Mouse (Mus musculus) cerebellum, adult 9-11 months (tissue): ENCODE measurements around the gene Scgb1a1.
"Not testable (repeated sequence)": the region's sequence is repeated elsewhere in the genome, so short reads cannot be mapped to it uniquely, and the experiment has no call there.

Experiments used
- DNase-seq: peaks from one replicate; pipeline ENCODE4 v3.0.0; 2022

Scgb1a1 gene

DNA sequence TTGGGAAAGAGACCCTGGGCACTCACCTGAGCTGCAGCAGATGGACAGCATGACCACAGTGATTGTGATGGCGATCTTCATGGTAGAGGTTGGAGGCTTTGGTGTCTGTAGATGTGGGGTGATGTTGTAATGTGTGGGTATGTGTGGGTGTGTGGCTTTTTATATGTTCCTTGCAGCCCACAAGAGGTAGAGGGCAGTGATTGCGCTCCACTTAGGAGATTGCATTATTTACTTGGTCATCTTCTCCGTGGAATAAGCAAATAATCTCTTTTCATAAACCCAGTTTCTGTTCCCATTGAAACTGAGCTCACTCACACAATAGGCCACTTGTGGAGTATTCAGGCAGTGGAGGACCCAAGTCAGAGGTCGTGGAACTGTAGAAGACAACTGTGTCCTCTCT lies at the start of gene Scgb1a1:
TSS of gene Scgb1a1 (minus strand) at position 138 of the 400 bp plus-strand sequence.
- DNase-seq = no peak

- DNase-seq = no peak
Observed at GRCm38 (mm10) chr19:9137159-9137558, 49.4 kb upstream of the Scgb1a1 start.

DNA sequence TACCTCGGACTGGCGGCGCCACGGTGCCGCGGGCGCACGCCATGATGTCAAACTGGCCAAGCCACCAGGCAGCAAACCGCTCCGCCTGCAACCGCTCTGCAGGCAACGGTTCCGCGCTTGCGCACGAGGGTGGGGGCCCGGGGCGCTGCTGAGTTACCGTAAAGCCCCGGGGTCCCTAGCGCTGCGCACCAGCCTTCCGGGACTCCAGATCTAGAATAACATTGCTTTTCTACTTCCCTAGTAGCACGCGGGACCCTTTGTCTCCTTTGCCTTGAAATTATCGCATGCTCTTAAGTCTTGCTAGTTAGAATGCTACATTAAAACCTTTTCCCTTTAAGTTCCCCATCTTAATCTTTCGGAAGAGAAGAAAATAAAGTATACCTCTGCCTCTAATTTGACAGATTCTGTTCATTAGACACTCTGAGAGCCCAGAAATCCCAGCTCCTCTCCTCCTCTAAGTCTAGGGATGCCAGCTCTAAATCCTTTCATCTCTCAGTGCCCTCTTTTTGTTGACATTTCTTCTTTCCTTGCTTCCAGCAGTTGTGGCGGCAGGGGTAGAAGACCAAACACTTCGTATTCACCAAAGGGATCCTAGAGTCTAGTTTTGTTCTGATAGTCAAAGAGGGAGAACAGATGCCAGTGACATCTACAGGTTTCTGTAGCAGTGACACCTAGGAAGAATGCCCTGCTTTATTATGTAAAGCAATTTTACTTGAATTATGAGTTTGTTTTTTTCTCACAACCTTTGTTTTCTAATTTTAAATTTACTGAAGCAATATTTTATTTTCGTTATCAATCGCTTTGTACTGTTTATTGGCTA lies 48.0 kb upstream of the Scgb1a1 start, which contains the start of gene Asrgl1:
TSS of gene Asrgl1 (minus strand) at position 125 of the 820 bp plus-strand sequence.
- peak; percentile 92 for DNase-seq

GRCm38 (mm10) chr19:9134746-9135511 lies 47.2 kb upstream of the Scgb1a1 start:
- DNase-seq = peak; percentile 74

DNA sequence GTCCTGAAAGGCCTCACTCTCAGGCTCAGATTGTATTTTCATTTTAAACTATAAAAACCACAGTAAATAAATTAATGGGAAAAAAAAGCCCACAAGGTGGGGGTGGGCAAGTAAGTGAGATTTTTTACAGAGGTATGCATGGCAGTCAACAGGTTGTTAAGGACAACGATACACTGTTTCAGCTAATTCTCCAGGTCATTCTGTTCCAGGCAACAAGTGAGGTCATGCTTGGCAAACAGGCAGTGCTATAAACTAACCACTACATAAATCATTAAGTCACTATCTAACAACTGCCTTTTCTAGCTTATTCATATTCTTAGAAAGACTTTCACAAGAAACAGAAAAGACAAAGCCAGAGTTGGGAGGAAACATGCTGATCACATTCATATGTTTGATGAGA lies 42.2 kb upstream of the Scgb1a1 start:
- no peak for DNase-seq

- DNase-seq = peak; percentile 62
Observed at GRCm38 (mm10) chr19:9128499-9129194, 40.9 kb upstream of the Scgb1a1 start.

GRCm38 (mm10) chr19:9123986-9124385 lies 36.2 kb upstream of the Scgb1a1 start:
- DNase-seq = not testable (repeated sequence)

GRCm38 (mm10) chr19:9122390-9122789 lies 34.6 kb upstream of the Scgb1a1 start:
- DNase-seq = no peak

GRCm38 (mm10) chr19:9119655-9120425 lies 32.1 kb upstream of the Scgb1a1 start:
- DNase-seq = no peak

DNA sequence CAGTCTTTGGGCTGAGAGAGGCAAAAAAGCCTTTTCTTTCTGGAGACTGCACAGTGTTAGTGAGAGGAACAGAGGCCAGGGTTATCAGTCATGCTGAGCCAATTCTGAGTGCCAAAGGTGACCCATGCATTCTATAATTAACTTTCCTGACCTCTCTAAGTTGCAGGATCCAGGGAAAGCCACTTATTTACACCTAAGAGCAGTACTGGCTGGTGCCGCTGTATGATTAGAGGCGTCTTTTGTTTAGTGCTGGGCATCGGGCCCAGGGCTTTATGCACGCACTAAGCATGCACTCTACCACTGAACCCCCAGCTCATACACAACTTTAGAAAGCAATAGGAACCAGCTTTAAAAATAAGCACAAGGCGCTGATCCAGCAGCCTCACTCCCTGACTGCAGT lies 29.5 kb upstream of the Scgb1a1 start:
- no peak for DNase-seq

DNA sequence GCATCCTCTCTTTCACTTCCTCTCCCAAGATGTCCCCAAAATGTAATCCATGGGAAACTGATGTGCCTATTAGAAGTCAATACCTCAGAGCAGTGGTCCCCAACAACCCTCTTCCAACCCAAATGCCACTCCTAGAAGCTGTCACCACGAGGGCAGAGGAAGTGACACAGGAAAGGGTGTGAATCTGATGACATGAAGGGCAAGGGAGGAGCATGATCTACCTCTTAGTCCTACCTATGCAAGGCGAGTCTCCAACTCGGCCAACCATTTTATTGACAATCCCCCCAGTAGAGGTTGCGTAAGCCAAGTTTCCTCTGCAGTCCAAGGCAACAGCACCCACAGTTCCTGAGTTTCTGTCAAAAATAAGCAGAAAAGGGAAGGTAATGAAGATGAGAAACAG lies 28.5 kb upstream of the Scgb1a1 start:
- DNase-seq = no peak

DNA sequence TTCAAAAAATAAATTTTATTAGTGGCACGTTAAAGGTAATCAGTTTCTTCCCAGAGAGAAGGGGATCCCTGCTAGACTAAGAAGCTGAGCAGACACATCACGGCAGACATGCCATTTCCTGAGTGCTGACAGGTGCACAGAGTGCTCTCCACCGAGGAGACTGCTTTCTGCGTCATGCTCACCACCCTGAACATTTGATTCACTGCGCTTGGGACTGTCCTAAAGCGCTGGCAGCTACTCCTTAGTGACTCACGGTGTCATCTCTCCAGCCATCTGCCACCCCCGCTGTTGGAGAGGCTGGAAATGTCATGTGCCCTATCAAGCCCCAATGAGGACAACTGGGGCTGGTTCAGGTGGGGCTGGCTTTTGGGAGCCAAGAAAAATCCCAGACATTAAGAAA lies 24.3 kb upstream of the Scgb1a1 start:
- peak; percentile 94 for DNase-seq

- DNase-seq = peak; percentile 66
Observed at GRCm38 (mm10) chr19:9110182-9110869, 22.6 kb upstream of the Scgb1a1 start.

GRCm38 (mm10) chr19:9108536-9108935 lies 20.8 kb upstream of the Scgb1a1 start:
- DNase-seq = no peak

- no peak for DNase-seq
Observed at GRCm38 (mm10) chr19:9107379-9107755, 19.6 kb upstream of the Scgb1a1 start.

- DNase-seq = no peak
Observed at GRCm38 (mm10) chr19:9106751-9107378, 19.1 kb upstream of the Scgb1a1 start.

- no peak for DNase-seq
Observed at GRCm38 (mm10) chr19:9106096-9106495, 18.3 kb upstream of the Scgb1a1 start.

DNA sequence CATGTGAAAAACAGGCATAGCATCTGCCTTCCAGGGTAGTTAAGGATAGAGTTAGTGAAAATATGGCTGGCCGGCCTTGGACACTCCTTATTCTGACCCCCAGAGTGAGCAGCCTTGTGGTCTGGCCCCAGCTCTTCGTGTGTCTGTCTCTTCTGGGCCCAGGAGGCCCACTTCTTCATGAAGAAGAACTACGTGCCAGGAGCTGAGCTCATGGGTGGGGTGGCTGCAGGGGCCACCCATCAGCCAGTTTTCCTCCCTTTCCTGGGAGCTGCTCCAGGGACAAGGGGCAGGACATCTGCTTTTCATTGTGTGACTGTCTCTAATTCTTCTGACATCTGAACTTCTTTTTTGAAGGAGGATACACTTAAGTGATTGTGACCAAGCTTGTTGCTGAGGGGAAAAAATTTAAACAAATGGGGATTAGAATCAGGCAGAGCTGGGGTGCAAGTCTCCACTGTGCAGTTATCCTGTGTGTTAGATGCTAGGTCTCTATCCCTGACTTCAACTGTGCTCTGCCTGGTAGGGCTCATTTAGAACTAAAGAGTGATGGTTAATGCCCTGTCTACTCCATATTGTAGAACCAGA lies 17.4 kb upstream of the Scgb1a1 start:
- no peak for DNase-seq

DNA sequence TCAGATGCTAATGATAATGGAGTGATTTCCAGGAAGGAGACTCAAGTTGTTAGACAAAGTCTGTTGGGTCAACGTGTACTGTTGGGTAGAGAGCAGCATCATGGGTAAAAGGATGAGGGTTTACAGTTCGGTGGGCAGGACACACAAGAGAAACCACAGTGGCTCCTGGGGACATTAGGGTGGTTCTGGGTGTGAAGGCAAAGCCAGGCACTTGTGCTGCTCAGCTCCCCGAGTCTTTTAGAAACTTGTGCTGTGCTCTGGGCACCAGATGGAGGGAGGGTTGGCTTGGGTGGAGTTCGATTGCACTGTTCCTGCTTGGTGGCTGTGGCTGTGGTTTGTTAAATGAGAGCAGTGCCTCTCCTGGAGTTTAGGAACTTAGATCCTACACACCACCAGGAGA lies 16.2 kb upstream of the Scgb1a1 start:
- DNase-seq = no peak

GRCm38 (mm10) chr19:9101062-9101457 lies 13.3 kb upstream of the Scgb1a1 start:
- no peak for DNase-seq
